Mouse (Mus musculus) heart, adult 9 months (tissue): ENCODE measurements at regions not wholly inside any gene's neighbourhood (a gene's known extent, or its start where the extent isn't known, plus 50 kb on each side); places are given as distances from the start of the nearest gene placed in this dataset.

Experiments used
- DNase-seq, 2 experiments: peaks; one replicate each; pipeline ENCODE4 v3.0.0; 2022; ENCODE audit warnings: low spot score in 2 of 2

DNA sequence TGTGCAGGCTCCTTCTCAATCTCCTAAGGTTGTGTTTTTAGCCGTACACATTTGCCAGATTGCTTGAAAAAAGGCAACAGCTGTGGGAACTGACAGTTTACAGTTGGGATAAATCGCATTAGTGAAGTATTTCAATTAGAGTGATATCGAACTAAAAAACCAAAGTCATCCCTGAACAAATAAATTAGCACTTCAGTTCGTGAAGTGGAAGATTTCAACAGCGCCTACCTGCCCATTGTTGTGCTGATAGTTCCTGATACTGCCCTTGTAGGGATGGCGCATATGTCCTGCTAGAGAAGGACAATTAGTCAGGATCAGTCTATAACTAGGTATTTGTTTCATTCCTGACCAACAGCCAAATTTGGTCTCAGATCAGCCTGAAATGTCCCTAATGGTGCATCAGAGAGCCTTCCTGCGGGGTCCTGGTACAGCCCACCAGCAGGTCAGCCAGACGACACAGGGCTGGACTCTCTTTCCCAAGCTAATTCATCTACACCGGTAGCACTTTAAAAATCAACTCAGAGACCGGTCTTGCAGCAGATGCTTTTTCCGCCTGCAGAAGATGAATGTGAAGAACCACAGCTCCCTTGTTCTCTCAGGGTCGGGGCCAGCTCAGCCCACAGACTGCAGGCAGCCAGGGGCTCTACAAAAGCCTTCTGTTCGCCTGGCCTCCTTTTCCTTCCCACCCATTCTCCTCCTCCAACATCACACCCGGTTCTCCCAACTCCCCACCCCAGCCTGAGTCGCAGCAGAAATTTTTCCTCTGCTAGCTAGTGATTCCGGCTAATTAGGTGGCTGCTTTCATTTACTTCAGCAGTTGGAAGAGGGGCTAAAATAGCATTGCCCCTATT is 146.1 kb downstream of the Psat1 start:
- peak; percentile 9 to 13 for DNase-seq

DNA sequence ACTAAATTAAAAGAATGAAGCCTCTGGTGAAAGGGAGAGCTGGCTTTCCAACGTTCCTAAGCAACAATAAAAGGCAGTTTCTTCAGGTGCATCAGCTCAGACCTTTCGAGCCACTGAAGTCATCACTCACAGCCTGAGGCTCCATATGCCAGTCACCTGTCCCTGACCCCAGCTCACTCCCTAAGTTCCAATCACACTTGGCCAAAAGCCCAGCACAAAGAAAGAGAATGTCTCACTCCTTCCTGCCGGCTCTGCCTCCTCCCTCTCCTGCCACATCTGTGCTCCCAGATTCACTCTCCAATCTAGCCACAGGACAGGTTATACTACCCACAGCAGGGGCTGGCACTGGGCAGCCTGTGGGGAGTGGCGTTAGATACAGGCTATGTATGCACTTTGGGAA is 150.7 kb downstream of the Psat1 start:
- DNase-seq, result no peak

DNA sequence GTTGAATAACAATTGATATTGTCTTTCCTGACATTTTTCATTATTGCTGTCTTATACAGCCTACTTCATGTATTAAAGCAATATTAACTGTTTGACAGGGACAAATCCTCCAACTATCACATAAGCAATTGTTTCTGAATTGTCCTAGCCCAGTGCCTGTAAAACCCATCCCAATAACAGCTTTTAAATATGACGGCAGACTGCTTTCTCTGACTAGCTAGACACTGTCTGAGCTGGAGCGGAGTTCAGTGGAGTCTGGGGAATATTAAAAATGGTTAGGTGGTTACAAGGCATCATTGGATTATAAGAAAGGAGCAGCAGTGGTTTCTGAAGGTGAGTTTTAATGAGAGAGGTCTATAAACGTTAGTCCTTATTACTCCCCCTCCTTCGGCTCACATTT is 155.2 kb downstream of the Psat1 start:
- DNase-seq, result no peak

GRCm38 (mm10) chr19:15791264-15791913 is 155.7 kb downstream of the Psat1 start:
- DNase-seq, result no peak

DNA sequence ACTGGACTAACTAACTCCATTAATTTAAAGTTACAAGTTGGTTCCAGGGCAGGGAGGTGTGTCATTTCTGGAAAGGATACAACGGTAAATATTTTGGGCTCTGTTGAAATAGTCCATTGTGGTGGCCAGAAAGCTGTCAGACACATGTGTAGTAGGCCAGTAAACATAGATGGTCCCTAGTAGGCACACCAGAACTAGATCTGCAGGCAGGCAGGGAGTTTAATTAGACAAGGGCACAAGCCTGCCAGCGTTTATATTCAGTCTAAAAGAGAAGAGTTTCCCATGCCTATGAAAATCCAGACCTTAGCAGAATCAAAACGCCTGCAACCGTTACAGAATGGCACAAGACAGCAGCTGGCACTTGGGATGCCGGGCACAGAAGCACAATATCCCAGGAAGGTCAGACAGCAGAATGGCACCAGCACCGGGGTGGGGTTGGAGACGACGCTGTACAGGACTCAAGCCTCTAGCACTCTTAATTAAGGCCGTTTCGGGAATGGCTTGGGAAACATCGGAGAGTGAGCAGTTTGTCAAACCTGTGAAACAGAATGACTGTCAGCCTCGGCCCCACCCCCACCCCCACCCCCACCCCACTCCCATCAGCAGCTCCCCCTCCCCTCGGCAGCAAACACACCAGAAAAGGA is 156.4 kb downstream of the Psat1 start:
- no peak for DNase-seq

DNA sequence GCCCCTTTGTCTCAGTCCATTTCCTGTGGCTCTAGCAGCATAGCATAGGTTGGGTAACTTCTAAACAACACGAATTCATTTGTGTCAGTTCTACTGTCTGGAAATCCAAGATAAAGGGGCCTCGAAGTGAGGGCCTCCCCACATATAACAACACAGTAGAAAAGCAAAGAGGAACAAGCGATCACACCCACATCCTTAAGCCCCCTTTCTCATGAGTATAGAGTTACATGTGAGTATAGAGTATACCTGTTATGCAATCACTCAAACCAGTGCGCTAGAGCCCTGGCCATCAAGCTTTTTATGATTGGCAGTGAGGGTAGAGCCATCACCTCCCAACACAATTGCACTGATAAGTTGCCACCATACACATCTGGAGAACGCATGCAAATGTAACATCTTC is 157.4 kb downstream of the Psat1 start:
- no peak for DNase-seq

DNA sequence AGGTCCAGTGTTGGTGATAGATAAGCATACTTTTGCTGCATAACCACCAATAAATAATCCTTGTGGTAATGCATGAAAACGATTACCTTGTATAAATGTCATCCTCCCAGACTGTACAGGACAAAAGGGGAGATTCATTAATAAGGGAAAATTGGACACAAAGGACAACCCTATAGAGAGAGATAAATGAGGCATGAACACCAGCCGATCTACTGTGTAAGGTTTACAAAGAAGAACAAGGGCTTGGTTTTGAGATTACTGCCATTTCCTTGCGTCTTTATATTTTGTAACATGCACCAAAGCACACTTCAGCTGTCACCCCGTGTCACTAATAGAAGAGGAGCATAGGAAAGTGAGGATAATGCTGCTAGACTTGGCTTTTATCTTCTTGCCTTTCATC is 162.5 kb downstream of the Psat1 start:
- no peak for DNase-seq

DNA sequence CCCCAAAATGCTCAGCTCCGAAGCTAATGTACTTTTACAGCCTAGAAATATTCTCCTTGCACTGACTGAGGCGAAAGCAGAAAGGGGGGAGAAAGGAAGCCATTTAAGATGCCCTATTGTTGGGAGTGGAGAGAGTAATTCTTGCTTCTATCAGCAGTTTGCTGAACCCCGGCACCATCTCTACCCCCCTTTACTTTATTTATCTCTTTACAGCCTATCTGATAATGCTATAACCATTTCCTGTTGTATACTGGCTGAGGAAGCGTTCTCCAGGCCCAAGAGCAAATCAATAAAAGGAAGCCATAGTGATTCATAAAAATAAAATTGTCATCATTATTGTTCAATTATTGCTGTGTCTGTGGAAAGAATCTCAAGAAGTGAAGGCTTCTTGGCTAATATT is 177.5 kb downstream of the Psat1 start:
- no peak for DNase-seq

DNA sequence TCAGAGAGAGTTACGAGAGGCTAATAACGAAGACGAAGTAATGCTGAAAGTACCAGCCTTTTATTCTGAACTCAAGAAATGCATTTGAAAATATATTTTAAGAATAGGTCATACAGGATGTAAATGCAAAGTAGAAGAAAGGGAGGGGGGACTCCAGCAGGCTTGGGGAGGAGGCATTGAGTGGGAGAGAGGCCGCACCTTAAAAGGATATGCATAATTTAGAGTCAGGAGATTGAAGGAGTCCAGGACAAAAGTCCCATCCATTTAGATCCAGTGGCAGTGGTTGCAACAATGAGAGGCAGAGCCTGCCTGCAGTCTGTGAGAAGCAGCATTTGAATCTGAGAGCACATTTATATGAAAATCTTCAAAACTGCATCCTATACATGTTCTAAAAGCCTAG is 186.1 kb downstream of the Psat1 start:
- no peak for DNase-seq

DNA sequence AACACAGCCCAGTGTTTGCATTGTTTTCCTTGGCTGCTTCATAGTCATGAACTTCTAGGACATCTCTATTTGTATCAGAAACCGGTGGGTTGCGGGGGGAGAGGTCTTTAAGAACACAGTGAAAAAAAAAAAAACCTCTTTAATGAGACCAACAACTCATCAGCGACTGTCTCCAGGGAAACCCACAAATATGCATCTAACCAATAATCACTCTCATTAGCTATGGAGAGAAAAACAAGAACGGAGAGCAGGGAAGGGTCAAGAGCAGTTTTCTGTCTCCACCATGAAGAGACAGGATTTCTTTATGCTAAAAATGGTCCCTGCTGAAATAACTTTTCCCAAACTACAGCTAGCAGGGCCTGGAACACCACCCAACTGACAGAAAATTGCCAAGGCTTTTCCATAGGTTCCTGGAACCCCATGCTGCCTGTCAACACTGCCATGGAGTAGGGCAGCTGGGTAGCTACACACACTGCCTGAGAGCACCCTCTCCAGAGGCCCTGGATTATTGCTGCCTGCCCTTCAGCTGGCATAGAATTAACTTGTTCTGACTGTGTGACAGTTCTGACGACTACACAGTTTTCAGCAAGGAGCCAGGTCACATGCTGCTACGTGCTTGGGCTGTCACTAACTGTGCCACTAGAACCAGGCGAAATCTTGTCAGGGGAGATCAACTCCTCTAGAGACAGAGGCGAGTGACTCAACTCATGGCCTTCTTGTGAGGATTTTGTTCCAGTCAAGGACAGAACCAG is 201.9 kb downstream of the Psat1 start:
- DNase-seq, result no peak

- no peak for DNase-seq
Measured at GRCm38 (mm10) chr19:15736200-15736599, 210.9 kb downstream of the Psat1 start.

DNA sequence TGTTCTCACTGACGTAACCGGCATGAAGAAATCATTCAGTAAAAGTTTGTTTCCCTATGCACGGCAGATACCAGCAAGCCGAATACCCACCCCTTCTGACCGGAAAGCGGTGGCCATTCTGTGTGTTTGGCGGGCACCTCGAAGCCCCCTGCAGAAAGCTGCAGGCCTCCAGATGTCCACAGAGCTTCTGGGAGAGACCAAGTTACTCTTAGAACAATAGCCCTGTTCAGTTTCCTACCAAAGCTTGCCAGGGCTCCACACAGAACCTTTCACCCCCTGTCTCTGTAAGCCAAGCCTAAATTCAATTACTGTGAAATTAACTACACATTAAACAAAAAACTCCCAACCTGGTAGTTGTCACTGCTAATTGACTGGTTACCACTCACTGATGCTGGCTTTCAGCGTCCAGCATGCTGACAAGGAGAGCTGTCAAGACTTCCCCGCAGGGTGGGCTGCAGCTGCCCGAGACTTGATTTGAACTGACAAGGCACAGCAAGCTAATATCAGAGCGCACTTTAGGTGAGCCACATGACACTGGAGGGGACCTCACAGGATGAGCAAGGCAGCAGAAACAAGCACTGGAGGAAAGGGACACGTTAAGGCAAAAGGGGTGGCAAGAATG is 220.2 kb downstream of the Psat1 start:
- DNase-seq, result no peak

GRCm38 (mm10) chr19:15692379-15693023 is 254.6 kb downstream of the Psat1 start:
- DNase-seq, result no peak

DNA sequence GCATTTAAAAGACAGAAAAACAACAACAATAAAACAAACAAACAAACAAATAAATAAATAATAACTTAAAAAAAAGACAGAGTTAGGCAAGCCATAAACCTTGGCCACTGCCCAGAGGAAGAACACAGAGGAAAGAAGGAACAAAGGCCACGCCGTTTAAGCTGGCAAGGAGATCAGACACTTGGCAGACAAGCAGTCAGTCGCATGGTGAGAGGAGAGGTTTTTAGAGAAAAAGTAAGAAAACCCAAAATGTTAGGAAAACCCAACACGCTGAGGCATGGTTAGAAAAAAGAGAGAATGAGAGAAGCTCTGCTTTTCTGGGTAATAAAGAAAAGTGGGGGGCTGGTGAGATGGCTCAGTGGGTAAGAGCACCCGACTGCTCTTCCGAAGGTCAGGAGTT is 277.1 kb downstream of the Psat1 start:
- no peak for DNase-seq

DNA sequence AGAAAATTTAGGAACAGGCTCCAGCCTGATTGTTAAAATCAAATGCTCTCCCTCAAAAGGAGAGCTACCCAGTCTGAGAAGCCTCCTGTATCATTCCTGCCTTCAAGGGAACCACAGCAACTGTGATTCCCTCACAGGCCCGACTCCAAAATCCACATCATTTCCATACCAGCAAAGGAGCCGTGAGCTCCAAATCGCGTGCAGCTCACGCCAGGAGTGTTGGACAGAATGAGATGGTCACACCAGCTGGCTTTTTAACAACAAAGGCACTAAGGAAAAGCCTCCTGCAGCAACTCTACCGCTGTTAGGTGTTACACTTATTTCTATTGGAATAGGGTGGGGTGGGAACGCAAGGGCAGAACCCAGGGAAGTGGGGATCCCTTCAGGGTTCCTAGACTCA is 277.6 kb downstream of the Psat1 start:
- no peak for DNase-seq

DNA sequence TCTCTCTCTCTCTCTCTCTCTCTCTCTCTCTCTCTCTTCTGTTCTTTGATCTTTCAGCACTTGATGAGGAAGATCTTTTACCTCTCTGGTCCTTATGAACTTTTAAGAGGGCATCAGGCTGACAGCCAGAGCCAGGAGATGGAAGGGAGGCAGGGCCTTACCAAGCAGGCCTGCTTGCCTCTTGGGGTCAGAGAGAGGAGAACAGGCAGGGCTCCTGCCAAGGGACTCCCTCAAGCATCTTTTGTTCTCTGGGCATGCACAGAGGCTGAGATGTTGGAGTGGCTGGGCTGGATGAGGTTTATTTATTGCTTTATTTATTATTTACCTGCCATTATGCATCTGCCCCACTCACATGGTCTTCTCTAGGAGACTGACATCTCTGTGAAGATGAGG is 278.5 kb downstream of the Psat1 start:
- DNase-seq, result no peak

- peak; percentile 2 to 10 for DNase-seq
Measured at GRCm38 (mm10) chr19:15667889-15668623, 279.1 kb downstream of the Psat1 start.

DNA sequence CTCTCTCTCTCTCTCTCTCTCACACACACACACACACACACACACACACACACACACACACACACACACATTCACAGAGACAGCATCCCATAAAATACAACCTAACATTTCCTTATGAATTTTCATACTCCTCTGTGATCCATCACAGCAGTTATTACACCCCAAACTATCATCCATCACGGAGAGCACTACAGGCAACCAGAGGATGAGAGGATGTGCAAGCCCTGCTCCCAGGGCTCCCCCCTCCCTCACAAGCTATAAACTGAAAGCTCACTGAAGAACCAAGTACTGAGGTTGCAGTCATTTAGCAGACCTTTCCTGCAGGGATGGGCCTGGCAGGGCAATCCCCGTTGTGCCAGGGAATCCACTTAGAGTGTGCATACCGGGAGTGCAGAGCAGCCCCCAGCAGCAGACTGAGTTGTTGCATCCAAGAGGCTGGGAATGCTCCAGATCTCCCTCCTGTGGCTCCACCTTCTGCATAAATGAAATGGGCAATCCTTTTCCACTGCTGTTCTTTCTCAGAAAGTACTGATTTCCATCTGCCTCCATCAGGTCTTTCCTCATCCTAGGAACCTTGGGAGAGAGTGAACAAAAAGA is 283.4 kb downstream of the Psat1 start:
- no peak for DNase-seq

GRCm38 (mm10) chr19:15658611-15659010 is 288.5 kb downstream of the Psat1 start:
- no peak for DNase-seq

GRCm38 (mm10) chr19:15657846-15658245 is 289.3 kb downstream of the Psat1 start:
- no peak for DNase-seq
